Mouse (Mus musculus): ENCODE measurements at regions not wholly inside any gene's neighbourhood (a gene's known extent, or its start where the extent isn't known, plus 50 kb on each side); places are given as distances from the start of the nearest gene placed in this dataset.

- 95% methylated on average over 6 of the region's 6 CpGs for WGBS
- no peak overlapping the region for H3K27ac ChIP-seq (replicated peaks; ENCODE audit: low read depth, low read length)
- ATAC-seq (ENCODE audit: low FRiP score, low TSS enrichment) (no peak), DNase-seq (no peak)
- no peaks in the 10 kb centered on the region for H3K9me3 ChIP-seq (ENCODE audit: control insufficient read depth, low read length)
- H3K27me3 ChIP-seq (ENCODE audit: control insufficient read depth, insufficient read depth, low read length) = no peaks in the 10 kb centered on the region
- H3K4me3 ChIP-seq (replicated peaks; ENCODE audit: low read depth, low read length) = no peak overlapping the region
- no peaks in the 10 kb centered on the region for H3K4me1 ChIP-seq (ENCODE audit: control insufficient read depth, insufficient read depth, low read length)
- H3K4me2 ChIP-seq (ENCODE audit: low read length) = no peak overlapping the region
- H3K9ac ChIP-seq (replicated peaks; ENCODE audit: low read length) = no peak overlapping the region
- H3K36me3 ChIP-seq (ENCODE audit: control insufficient read depth, insufficient read depth, low read length) = no peaks in the 10 kb centered on the region
Observed at GRCm38 (mm10) chr13:83045516-83045915, 458.3 kb upstream of the Mef2c start.

- no peak for ATAC-seq (ENCODE audit: low FRiP score, low TSS enrichment)
- 75% methylated on average over 2 of the region's 2 CpGs for WGBS
Observed at GRCm38 (mm10) chr13:83045970-83046369, 457.9 kb upstream of the Mef2c start.

DNA sequence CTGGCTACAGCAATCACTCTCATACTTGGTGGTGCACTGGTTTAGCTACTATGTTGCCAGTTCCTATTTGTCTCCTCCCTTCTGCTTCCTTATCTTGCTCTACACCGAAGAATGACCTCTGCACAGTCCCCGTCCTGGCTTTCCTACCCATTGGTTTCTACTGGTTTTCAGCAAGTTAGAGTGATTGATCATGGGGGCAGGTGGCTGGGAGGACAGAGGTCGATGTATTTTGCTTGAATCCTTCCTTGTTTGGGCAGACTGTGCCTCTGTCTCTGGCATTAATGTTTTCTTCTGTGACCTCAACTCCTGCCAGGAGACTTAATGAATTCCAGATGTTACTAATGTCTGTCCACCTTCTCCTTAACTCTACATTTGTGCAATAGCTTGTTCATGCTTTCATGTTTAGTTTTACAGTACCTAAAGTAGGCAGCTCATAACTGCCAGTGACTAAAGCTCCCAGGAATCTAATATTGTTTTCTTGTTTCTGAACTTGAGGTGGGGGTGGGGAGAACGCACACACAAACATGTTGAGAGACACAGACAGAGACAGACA lies 457.2 kb upstream of the Mef2c start:
- H3K4me2 ChIP-seq (ENCODE audit: low read length) = no peak overlapping the region
- no peak overlapping the region for H3K27ac ChIP-seq (replicated peaks; ENCODE audit: low read depth, low read length)
- H3K36me3 ChIP-seq (ENCODE audit: control insufficient read depth, insufficient read depth, low read length) = no peaks in the 10 kb centered on the region
- H3K27me3 ChIP-seq (ENCODE audit: control insufficient read depth, insufficient read depth, low read length) = no peaks in the 10 kb centered on the region
- WGBS = 87% methylated on average over 4 of the region's 4 CpGs
- no peak overlapping the region for H3K9ac ChIP-seq (replicated peaks; ENCODE audit: low read length)
- H3K4me3 ChIP-seq (replicated peaks; ENCODE audit: low read depth, low read length) = no peak overlapping the region
- DNase-seq = no peak
- no peaks in the 10 kb centered on the region for H3K9me3 ChIP-seq (ENCODE audit: control insufficient read depth, low read length)
- no peak for ATAC-seq (ENCODE audit: low FRiP score, low TSS enrichment)
- no peaks in the 10 kb centered on the region for H3K4me1 ChIP-seq (ENCODE audit: control insufficient read depth, insufficient read depth, low read length)

More at GRCm38 (mm10) chr13:83045970-83046369, 457.9 kb upstream of the Mef2c start:
- H3K4me3 ChIP-seq (replicated peaks; ENCODE audit: low read depth, low read length) = no peak overlapping the region
- no peaks in the 10 kb centered on the region for H3K4me1 ChIP-seq (ENCODE audit: control insufficient read depth, insufficient read depth, low read length)
- H3K9me3 ChIP-seq (ENCODE audit: control insufficient read depth, low read length) = no peaks in the 10 kb centered on the region
- H3K36me3 ChIP-seq (ENCODE audit: control insufficient read depth, insufficient read depth, low read length) = no peaks in the 10 kb centered on the region
- DNase-seq = no peak
- no peaks in the 10 kb centered on the region for H3K27me3 ChIP-seq (ENCODE audit: control insufficient read depth, insufficient read depth, low read length)
- no peak overlapping the region for H3K27ac ChIP-seq (replicated peaks; ENCODE audit: low read depth, low read length)
- H3K4me2 ChIP-seq (ENCODE audit: low read length) = no peak overlapping the region
- no peak overlapping the region for H3K9ac ChIP-seq (replicated peaks; ENCODE audit: low read length)

DNA sequence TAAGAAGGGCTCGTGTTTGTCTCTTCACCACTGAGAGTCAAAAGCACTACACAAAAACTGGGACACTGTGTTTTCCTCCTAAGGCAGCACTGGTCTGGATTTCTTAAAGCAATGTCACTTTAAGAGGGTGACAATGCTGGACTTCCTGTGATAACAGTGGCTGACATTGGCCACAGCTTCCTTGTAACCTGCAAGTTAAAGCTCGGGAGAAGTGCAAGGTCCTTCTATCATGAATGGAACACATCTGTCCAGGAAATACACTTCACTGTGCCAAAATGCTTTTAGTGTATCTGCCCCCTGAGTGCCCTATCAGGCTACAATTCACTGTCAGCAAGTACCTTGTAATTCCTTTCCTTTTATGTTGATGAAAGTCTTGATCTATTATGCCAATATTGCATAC lies 448.0 kb upstream of the Mef2c start:
- no peaks in the 10 kb centered on the region for H3K36me3 ChIP-seq (ENCODE audit: control insufficient read depth, insufficient read depth, low read length)
- no peak overlapping the region for H3K9ac ChIP-seq (replicated peaks; ENCODE audit: low read length)
- H3K27me3 ChIP-seq (ENCODE audit: control insufficient read depth, insufficient read depth, low read length) = no peaks in the 10 kb centered on the region
- WGBS = 68% methylated on average over 2 of the region's 2 CpGs
- no peak overlapping the region for H3K27ac ChIP-seq (replicated peaks; ENCODE audit: low read depth, low read length)
- H3K4me1 ChIP-seq (ENCODE audit: control insufficient read depth, insufficient read depth, low read length) = no peaks in the 10 kb centered on the region
- no peak for ATAC-seq (ENCODE audit: low FRiP score, low TSS enrichment)
- no peak for DNase-seq
- no peaks in the 10 kb centered on the region for H3K9me3 ChIP-seq (ENCODE audit: control insufficient read depth, low read length)
- H3K4me2 ChIP-seq (ENCODE audit: low read length) = no peak overlapping the region
- no peak overlapping the region for H3K4me3 ChIP-seq (replicated peaks; ENCODE audit: low read depth, low read length)

- no peak overlapping the region for H3K9ac ChIP-seq (replicated peaks; ENCODE audit: low read length)
- no peaks in the 10 kb centered on the region for H3K4me1 ChIP-seq (ENCODE audit: control insufficient read depth, insufficient read depth, low read length)
- H3K4me3 ChIP-seq (replicated peaks; ENCODE audit: low read depth, low read length) = no peak overlapping the region
- ATAC-seq (ENCODE audit: low FRiP score, low TSS enrichment) (no peak), DNase-seq (no peak)
- no peaks in the 10 kb centered on the region for H3K36me3 ChIP-seq (ENCODE audit: control insufficient read depth, insufficient read depth, low read length)
- no peak overlapping the region for H3K4me2 ChIP-seq (ENCODE audit: low read length)
- H3K9me3 ChIP-seq (ENCODE audit: control insufficient read depth, low read length) = no peaks in the 10 kb centered on the region
- no peaks in the 10 kb centered on the region for H3K27me3 ChIP-seq (ENCODE audit: control insufficient read depth, insufficient read depth, low read length)
- WGBS = 79% methylated on average over 2 of the region's 2 CpGs
- no peak overlapping the region for H3K27ac ChIP-seq (replicated peaks; ENCODE audit: low read depth, low read length)
Observed at GRCm38 (mm10) chr13:83056415-83056814, 447.4 kb upstream of the Mef2c start.

DNA sequence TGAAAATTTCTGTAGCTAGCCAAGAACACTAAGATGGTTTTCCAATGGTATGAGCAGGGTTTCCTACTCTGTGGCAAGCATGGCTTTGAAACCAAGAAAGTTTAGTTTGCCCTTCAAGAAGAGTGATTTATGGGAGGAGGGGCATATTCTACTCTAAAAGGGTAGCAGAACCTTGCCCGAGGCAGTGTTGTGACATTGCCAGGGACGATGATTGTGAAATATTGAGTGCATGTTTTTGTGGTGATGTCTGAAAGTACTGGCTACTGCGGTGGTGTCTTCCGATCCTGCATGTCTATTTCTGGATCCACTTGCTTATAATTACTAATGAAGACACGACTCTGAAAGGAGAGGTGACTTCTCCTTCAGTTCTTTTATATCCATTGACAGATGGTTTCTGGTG lies 439.1 kb upstream of the Mef2c start:
- Histone ChIP-seq H3K9ac (replicated peaks; ENCODE audit: low read length) (no peak overlapping the region), H3K36me3 (ENCODE audit: control insufficient read depth, insufficient read depth, low read length) (no peaks in the 10 kb centered on the region), H3K27ac (replicated peaks; ENCODE audit: low read depth, low read length) (no peak overlapping the region), H3K4me2 (ENCODE audit: low read length) (no peak overlapping the region), H3K4me1 (ENCODE audit: control insufficient read depth, insufficient read depth, low read length) (no peaks in the 10 kb centered on the region), H3K4me3 (replicated peaks; ENCODE audit: low read depth, low read length) (no peak overlapping the region), H3K9me3 (ENCODE audit: control insufficient read depth, low read length) (no peaks in the 10 kb centered on the region), H3K27me3 (ENCODE audit: control insufficient read depth, insufficient read depth, low read length) (no peaks in the 10 kb centered on the region)
- no peak for DNase-seq
- WGBS = 89% methylated on average over 5 of the region's 5 CpGs
- no peak for ATAC-seq (ENCODE audit: low FRiP score, low TSS enrichment)

GRCm38 (mm10) chr13:83065201-83065600 lies 438.6 kb upstream of the Mef2c start:
- H3K27me3 ChIP-seq (ENCODE audit: control insufficient read depth, insufficient read depth, low read length) = no peaks in the 10 kb centered on the region
- H3K4me2 ChIP-seq (ENCODE audit: low read length) = no peak overlapping the region
- H3K4me3 ChIP-seq (replicated peaks; ENCODE audit: low read depth, low read length) = no peak overlapping the region
- 94% methylated on average over 3 of the region's 3 CpGs for WGBS
- no peak overlapping the region for H3K27ac ChIP-seq (replicated peaks; ENCODE audit: low read depth, low read length)
- H3K9me3 ChIP-seq (ENCODE audit: control insufficient read depth, low read length) = no peaks in the 10 kb centered on the region
- no peaks in the 10 kb centered on the region for H3K36me3 ChIP-seq (ENCODE audit: control insufficient read depth, insufficient read depth, low read length)
- DNase-seq (no peak), ATAC-seq (ENCODE audit: low FRiP score, low TSS enrichment) (no peak)
- no peaks in the 10 kb centered on the region for H3K4me1 ChIP-seq (ENCODE audit: control insufficient read depth, insufficient read depth, low read length)
- H3K9ac ChIP-seq (replicated peaks; ENCODE audit: low read length) = no peak overlapping the region

- no peaks in the 10 kb centered on the region for H3K4me1 ChIP-seq (ENCODE audit: control insufficient read depth, insufficient read depth, low read length)
- DNase-seq = no peak
Observed at GRCm38 (mm10) chr13:83066115-83066753, 437.6 kb upstream of the Mef2c start.

DNA sequence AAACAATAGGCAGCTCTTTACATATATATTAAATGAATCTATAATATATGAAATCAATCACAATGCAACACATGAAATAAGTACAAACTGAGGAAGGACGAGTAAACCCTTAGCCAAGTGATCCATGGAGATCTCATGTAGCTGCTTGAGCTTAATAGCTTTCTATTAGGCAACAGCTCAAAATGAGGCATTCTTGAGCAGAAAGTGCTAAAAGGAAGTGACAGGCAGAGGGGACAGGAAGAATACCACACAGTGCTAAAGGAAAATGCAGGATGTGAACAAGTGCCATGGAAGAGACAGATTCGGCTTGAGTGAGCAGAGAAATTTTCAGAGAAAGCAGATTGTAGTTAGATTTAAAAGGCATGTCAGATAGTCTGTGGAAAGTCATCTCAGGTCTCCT lies 436.3 kb upstream of the Mef2c start:
- H3K9me3 ChIP-seq (ENCODE audit: control insufficient read depth, low read length) = no peaks in the 10 kb centered on the region
- no peaks in the 10 kb centered on the region for H3K36me3 ChIP-seq (ENCODE audit: control insufficient read depth, insufficient read depth, low read length)
- H3K9ac ChIP-seq (replicated peaks; ENCODE audit: low read length) = no peak overlapping the region
- H3K4me3 ChIP-seq (replicated peaks; ENCODE audit: low read depth, low read length) = no peak overlapping the region
- no peak overlapping the region for H3K27ac ChIP-seq (replicated peaks; ENCODE audit: low read depth, low read length)
- H3K4me2 ChIP-seq (ENCODE audit: low read length) = no peak overlapping the region
- H3K27me3 ChIP-seq (ENCODE audit: control insufficient read depth, insufficient read depth, low read length) = no peaks in the 10 kb centered on the region
- no peaks in the 10 kb centered on the region for H3K4me1 ChIP-seq (ENCODE audit: control insufficient read depth, insufficient read depth, low read length)
- 68% methylated on average over 2 of the region's 2 CpGs for WGBS
- DNase-seq (no peak), ATAC-seq (ENCODE audit: low FRiP score, low TSS enrichment) (no peak)

More at GRCm38 (mm10) chr13:83066115-83066753, 437.6 kb upstream of the Mef2c start:
- Histone ChIP-seq H3K9ac (replicated peaks; ENCODE audit: low read length) (no peak overlapping the region), H3K27me3 (ENCODE audit: control insufficient read depth, insufficient read depth, low read length) (no peaks in the 10 kb centered on the region), H3K4me3 (replicated peaks; ENCODE audit: low read depth, low read length) (no peak overlapping the region), H3K9me3 (ENCODE audit: control insufficient read depth, low read length) (no peaks in the 10 kb centered on the region), H3K27ac (replicated peaks; ENCODE audit: low read depth, low read length) (no peak overlapping the region), H3K36me3 (ENCODE audit: control insufficient read depth, insufficient read depth, low read length) (no peaks in the 10 kb centered on the region), H3K4me2 (ENCODE audit: low read length) (no peak overlapping the region)
- no peak for ATAC-seq (ENCODE audit: low FRiP score, low TSS enrichment)
- WGBS = 77% methylated on average over 8 of the region's 8 CpGs

Data from midbrain, embryonic 14.5 days (tissue).